Mouse (Mus musculus) bone marrow macrophage, adult 2 months (primary cell): ENCODE measurements around the gene Thada. TPM values are rescaled to one million over a fixed set of nuclear protein-coding genes. Genes with fewer than 3 reads are reported as not detected.

Experiments used
- H3K27ac ChIP-seq: 2 replicates; pipeline ENCODE4 v1.5.1; 2012; ENCODE audit warnings: low read depth, low read length; ENCODE audit not compliant: insufficient read depth
- H3K4me1 ChIP-seq: 2 replicates; pipeline ENCODE4 v1.6.1; 2012; ENCODE audit warnings: low read length; ENCODE audit not compliant: control insufficient read depth, insufficient read depth
- H3K4me3 ChIP-seq: 2 replicates; pipeline ENCODE4 v1.5.1; 2012; ENCODE audit warnings: mild to moderate bottlenecking, low read length, moderate library complexity; ENCODE audit not compliant: insufficient read depth
- CTCF ChIP-seq: IDR thresholded peaks from 2 replicates; pipeline ENCODE4 v1.5.1; 2012; ENCODE audit warnings: low read depth, mild to moderate bottlenecking, low read length, moderate library complexity
- POLR2A ChIP-seq: IDR thresholded peaks from 2 replicates; pipeline ENCODE4 v1.6.1; 2012; ENCODE audit warnings: mild to moderate bottlenecking, low read depth, low read length, borderline replicate concordance
- polyA plus RNA-seq: library from polyadenylated mRNA; stranded (reverse); fragments of >200 nt; gene quantifications from 2 replicates; pipeline ENCODE4 v1.2.4, GENCODE M21; 2012; ENCODE audit not compliant: missing spikeins, insufficient read depth, insufficient read length

Gene Thada
- polyA plus RNA-seq, 1 experiment, result 6.6 TPM

GRCm38 (mm10) chr17:84215264-84215960 lies 250.6 kb downstream of the Thada start:
- H3K4me1 ChIP-seq, result no peaks in the 10 kb centered on the region
- no peak overlapping the region for H3K4me3 ChIP-seq
- no peak overlapping the region for H3K27ac ChIP-seq
- TF ChIP-seq CTCF, result no peak
- no peak for TF ChIP-seq POLR2A

GRCm38 (mm10) chr17:84213464-84213863 lies 252.5 kb downstream of the Thada start:
- Histone ChIP-seq H3K4me3 (no peak overlapping the region), H3K27ac (no peak overlapping the region), H3K4me1 (no peaks in the 10 kb centered on the region)
- TF ChIP-seq POLR2A (no peak), CTCF (no peak)

GRCm38 (mm10) chr17:84207611-84208010 lies 258.4 kb downstream of the Thada start:
- Histone ChIP-seq H3K4me3 (no peak overlapping the region), H3K27ac (no peak overlapping the region), H3K4me1 (0 out of 2 replicates have a peak, but pooled peaks cover 2% of the 10 kb centered on the region)
- TF ChIP-seq CTCF, result no peak

GRCm38 (mm10) chr17:84206239-84206638 lies 259.8 kb downstream of the Thada start:
- H3K4me3 ChIP-seq, result no peak overlapping the region
- H3K4me1 ChIP-seq, result peaks cover 3% of the 10 kb centered on the region; the same call in 1 of the 2 replicates
- H3K27ac ChIP-seq, result no peak overlapping the region
- TF ChIP-seq POLR2A (no peak), CTCF (no peak)

- TF ChIP-seq CTCF (no peak), POLR2A (no peak)
These were observed 261.0 kb downstream of the Thada start for GRCm38 (mm10) chr17:84204962-84205361.

GRCm38 (mm10) chr17:84203340-84203739 lies 262.7 kb downstream of the Thada start:
- H3K4me1 ChIP-seq, result peaks cover 6% of the 10 kb centered on the region; the same call in 1 of the 2 replicates
- H3K4me3 ChIP-seq, result no peak overlapping the region
- no peak for TF ChIP-seq CTCF
- TF ChIP-seq POLR2A, result no peak
- H3K27ac ChIP-seq, result no peak overlapping the region

More at GRCm38 (mm10) chr17:84204962-84205361, 261.0 kb downstream of the Thada start:
- Histone ChIP-seq H3K27ac (no peak overlapping the region), H3K4me1 (peaks cover 6% of the 10 kb centered on the region; the same call in 1 of the 2 replicates), H3K4me3 (no peak overlapping the region)

GRCm38 (mm10) chr17:84201183-84201582 lies 264.8 kb downstream of the Thada start:
- Histone ChIP-seq H3K27ac (no peak overlapping the region), H3K4me1 (peaks cover 9% of the 10 kb centered on the region; the same call in 1 of the 2 replicates), H3K4me3 (no peak overlapping the region)
- TF ChIP-seq POLR2A (no peak), CTCF (no peak)

GRCm38 (mm10) chr17:84197912-84198344 lies 268.1 kb downstream of the Thada start:
- no peak for TF ChIP-seq CTCF
- TF ChIP-seq POLR2A, result no peak
- H3K4me1 ChIP-seq, result peaks cover 17% of the 10 kb centered on the region
- no peak overlapping the region for H3K27ac ChIP-seq
- no peak overlapping the region for H3K4me3 ChIP-seq

- Histone ChIP-seq H3K4me3 (no peak overlapping the region), H3K4me1 (peaks cover 16% of the 10 kb centered on the region), H3K27ac (no peak overlapping the region)
- TF ChIP-seq POLR2A (no peak), CTCF (no peak)
These were observed 269.7 kb downstream of the Thada start for GRCm38 (mm10) chr17:84196329-84196728.

GRCm38 (mm10) chr17:84195835-84196234 lies 270.2 kb downstream of the Thada start:
- TF ChIP-seq CTCF (no peak), POLR2A (no peak)
- Histone ChIP-seq H3K4me3 (no peak overlapping the region), H3K27ac (no peak overlapping the region), H3K4me1 (peaks cover 13% of the 10 kb centered on the region)

- TF ChIP-seq CTCF (no peak), POLR2A (no peak)
These were observed 271.0 kb downstream of the Thada start for GRCm38 (mm10) chr17:84195003-84195395.

More at GRCm38 (mm10) chr17:84195003-84195395, 271.0 kb downstream of the Thada start:
- no peak overlapping the region for H3K4me3 ChIP-seq
- H3K27ac ChIP-seq, result no peak overlapping the region
- H3K4me1 ChIP-seq, result peaks cover 17% of the 10 kb centered on the region
